Mouse (Mus musculus) hindbrain, embryonic 11.5 days (tissue): ENCODE results near the gene Gxylt2. TPM values are rescaled to one million over a fixed set of nuclear protein-coding genes. Genes with fewer than 3 reads are reported as not detected.

Experiments
- ATAC-seq: fragments of 200-750 bp; cut with Nextera tagmentation; 2 replicates; pipeline ENCODE4 v1.8.0; 2017; ENCODE audit warnings: mild to moderate bottlenecking, moderate TSS enrichment, moderate library complexity; ENCODE audit not compliant: low FRiP score
- DNase-seq: peaks from one replicate; pipeline ENCODE4 v3.0.0-alpha.2; 2015; ENCODE audit warnings: low spot score
- H3K27ac ChIP-seq: fragments of 300-500 bp; sonication (generic); 2 replicates; pipeline ENCODE4 v1.5.1; 2014; ENCODE audit warnings: mild to moderate bottlenecking, low read depth, low read length
- H3K27me3 ChIP-seq: fragments of 300-500 bp; sonication (generic); 2 replicates; pipeline ENCODE4 v1.6.1; 2014; ENCODE audit warnings: mild to moderate bottlenecking, low read length, moderate library complexity, mixed read lengths; ENCODE audit not compliant: control insufficient read depth, insufficient read depth
- H3K36me3 ChIP-seq: fragments of 300-500 bp; sonication (generic); 2 replicates; pipeline ENCODE4 v1.6.1; 2014; ENCODE audit warnings: mild to moderate bottlenecking, low read length, moderate library complexity, mixed read lengths; ENCODE audit not compliant: control insufficient read depth, insufficient read depth
- H3K4me1 ChIP-seq: fragments of 300-500 bp; sonication (generic); replicated peaks from 2 replicates; pipeline ENCODE4 v1.6.1; 2014; ENCODE audit warnings: low read length, mixed read lengths; ENCODE audit not compliant: control insufficient read depth, insufficient read depth
- H3K4me2 ChIP-seq: fragments of 300-500 bp; sonication (generic); replicated peaks from 2 replicates; pipeline ENCODE4 v1.6.1; 2014; ENCODE audit warnings: mild to moderate bottlenecking, low read depth, low read length
- H3K4me3 ChIP-seq: fragments of 300-500 bp; sonication (generic); 2 replicates; pipeline ENCODE4 v1.5.1; 2014; ENCODE audit warnings: low read depth, low read length
- H3K9ac ChIP-seq: fragments of 300-500 bp; sonication (generic); 2 replicates; pipeline ENCODE4 v1.6.1; 2014; ENCODE audit warnings: low read depth, low read length
- H3K9me3 ChIP-seq: fragments of 300-500 bp; sonication (generic); 2 replicates; pipeline ENCODE4 v1.6.1; 2016; ENCODE audit warnings: low read length; ENCODE audit not compliant: control insufficient read depth
- WGBS: fragments of 180-500 bp; shearing (Covaris S2); extraction: QIAGEN DNeasy Blood & Tissue Kit; methylation state at CpG from one replicate; pipeline ENCODE4 v1.1.7; 2014; 5-methylcytosine and 5-hydroxymethylcytosine counted together
- polyA plus RNA-seq: library from polyadenylated mRNA; unstranded; fragments of >200 nt; fragmentation: Nextera tagmentation; extraction: Ambion mirVana; gene quantifications from 2 replicates; pipeline ENCODE4 v1.2.1, GENCODE M21; 2014

Gxylt2 gene
- polyA plus RNA-seq, 1 experiment from 2014 or later, result 7.2 TPM

DNA sequence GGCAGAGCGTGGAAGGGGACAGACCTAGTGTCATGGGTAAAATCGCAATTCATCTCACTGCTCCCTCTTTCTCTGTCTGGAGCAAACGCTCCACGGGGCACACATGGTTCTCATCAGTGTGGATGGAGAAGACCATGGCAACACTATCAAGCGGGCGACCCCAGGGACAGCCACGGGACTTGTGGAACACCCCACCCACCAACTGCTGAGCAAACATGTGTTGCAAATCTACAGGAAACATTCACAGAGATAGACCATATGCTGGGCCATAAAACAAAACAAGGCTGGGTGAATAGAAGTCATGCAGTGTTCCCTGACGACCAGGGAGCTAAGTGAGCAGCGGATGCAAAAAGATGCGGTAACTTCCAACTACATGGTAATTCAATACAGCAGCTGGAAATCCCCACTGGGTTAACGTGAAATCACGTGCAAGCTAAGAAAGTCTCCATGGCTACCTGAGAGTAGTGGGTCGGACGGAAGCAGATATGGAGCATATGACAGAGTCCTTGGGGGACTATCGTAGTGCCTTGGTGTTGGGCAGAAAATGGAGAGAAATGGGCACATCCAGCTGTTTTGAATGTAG, 71.5 kb downstream of the Gxylt2 start:
- Histone ChIP-seq H3K27me3 (no peaks in the 10 kb centered on the region), H3K4me2 (no peak overlapping the region), H3K4me3 (no peak overlapping the region), H3K36me3 (no peaks in the 10 kb centered on the region), H3K4me1 (no peaks in the 10 kb centered on the region), H3K27ac (no peak overlapping the region), H3K9me3 (no peaks in the 10 kb centered on the region), H3K9ac (no peak overlapping the region)
- ATAC-seq (no peak), DNase-seq (no peak)
- 70% methylated on average over 15 of the region's 15 CpGs for WGBS

DNA sequence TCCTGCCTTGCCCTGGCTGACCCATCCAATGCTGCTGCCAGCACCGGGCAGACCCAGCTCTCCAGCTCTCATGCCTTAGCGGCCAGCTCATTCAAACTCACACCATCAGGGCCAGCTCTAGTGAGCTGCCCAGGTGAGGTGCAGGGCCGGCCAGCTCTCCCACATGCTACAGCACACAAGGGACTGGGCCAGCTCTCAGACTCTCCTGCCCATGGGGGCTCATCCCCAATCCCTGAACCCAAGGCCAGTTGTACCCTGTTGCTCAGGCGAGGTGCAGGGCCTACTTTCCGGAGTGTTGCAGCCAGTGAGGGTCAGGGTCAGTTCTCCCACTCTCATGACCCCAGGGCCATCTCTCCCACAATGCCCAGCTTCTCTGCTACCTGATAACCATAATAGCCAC, 74.1 kb downstream of the Gxylt2 start:
- H3K27ac ChIP-seq, result no peak overlapping the region
- no peaks in the 10 kb centered on the region for H3K27me3 ChIP-seq
- ATAC-seq (no peak), DNase-seq (no peak)
- H3K4me2 ChIP-seq, result no peak overlapping the region
- H3K9me3 ChIP-seq, result no peaks in the 10 kb centered on the region
- no peak overlapping the region for H3K4me3 ChIP-seq
- H3K36me3 ChIP-seq, result no peaks in the 10 kb centered on the region
- 87% methylated on average over 5 of the region's 5 CpGs for WGBS
- no peaks in the 10 kb centered on the region for H3K4me1 ChIP-seq
- H3K9ac ChIP-seq, result no peak overlapping the region

DNA sequence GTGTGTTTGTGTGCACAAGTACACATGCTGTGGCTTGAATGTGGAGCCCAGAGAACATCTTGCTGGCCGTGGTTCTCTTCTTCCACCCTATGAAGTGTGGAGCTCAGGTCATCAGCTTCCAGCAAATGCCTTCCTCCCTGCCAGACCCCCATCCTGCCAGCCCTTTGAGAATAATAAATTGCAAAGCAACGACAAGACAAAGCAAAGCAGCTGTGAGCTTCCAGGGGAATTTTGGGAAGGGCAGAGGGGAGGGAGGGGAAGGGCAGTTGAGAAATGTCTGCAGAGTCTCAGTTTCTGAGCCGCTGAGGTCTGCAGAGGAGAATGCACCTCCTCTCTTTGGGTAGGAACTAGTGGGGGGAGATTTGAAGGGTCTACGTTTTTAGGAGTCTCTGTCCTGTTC, 75.9 kb downstream of the Gxylt2 start:
- Histone ChIP-seq H3K4me2 (no peak overlapping the region), H3K27me3 (no peaks in the 10 kb centered on the region), H3K9ac (no peak overlapping the region), H3K4me3 (no peak overlapping the region), H3K4me1 (no peaks in the 10 kb centered on the region), H3K9me3 (no peaks in the 10 kb centered on the region), H3K36me3 (no peaks in the 10 kb centered on the region), H3K27ac (no peak overlapping the region)
- 24% methylated on average over 4 of the region's 4 CpGs for WGBS
- ATAC-seq (no peak), DNase-seq (peak; percentile 21)

DNA sequence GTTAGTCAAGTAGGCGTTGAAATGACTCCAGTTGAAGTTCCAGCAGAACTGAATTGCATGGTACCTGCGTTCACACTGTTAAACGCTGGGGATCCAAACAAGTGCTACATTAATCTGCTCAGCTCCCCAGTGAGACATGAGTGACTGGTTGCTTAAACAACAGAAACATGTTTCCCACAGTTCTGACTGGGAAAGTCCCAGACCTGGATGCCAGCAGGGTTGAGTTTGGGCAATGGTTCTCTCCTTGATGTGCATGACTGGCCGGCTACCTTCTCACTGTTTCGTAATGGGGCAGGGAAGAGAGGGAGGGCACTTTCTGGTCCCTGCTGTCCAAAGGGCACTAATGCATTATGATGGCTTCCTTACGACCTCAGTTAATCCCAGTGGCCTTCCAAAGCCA, 77.1 kb downstream of the Gxylt2 start:
- Histone ChIP-seq H3K4me2 (no peak overlapping the region), H3K4me1 (no peaks in the 10 kb centered on the region), H3K36me3 (no peaks in the 10 kb centered on the region), H3K9ac (no peak overlapping the region), H3K27ac (no peak overlapping the region), H3K27me3 (no peaks in the 10 kb centered on the region), H3K9me3 (no peaks in the 10 kb centered on the region), H3K4me3 (no peak overlapping the region)
- no peak for ATAC-seq
- DNase-seq, result no peak
- WGBS, result 87% methylated on average over 6 of the region's 6 CpGs

DNA sequence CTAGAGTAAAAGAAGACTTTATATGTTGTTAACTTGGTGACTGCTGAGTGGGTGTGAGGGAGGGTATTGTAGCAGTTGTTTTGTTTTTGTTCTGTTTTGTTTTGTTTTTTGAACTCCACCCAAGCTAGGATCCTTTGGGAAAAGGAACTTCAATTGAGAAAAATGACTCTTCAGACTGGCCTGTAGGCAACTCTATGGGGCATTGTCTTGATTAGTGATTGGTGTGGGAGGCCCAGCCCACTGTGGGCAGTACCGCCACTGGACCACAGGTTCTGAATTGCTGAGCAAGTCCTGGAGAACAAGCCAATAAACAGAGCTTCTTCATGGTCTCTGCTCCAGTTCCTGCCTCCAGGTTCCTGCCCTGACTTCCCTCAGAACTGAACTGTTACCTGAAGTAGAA, 83.2 kb downstream of the Gxylt2 start:
- ATAC-seq, result no peak
- H3K27ac ChIP-seq, result no peak overlapping the region
- H3K4me3 ChIP-seq, result no peak overlapping the region
- H3K9ac ChIP-seq, result no peak overlapping the region
- H3K27me3 ChIP-seq, result no peaks in the 10 kb centered on the region
- H3K9me3 ChIP-seq, result no peaks in the 10 kb centered on the region
- WGBS, result 63% methylated on average over 1 of the region's 1 CpGs
- H3K4me1 ChIP-seq, result no peaks in the 10 kb centered on the region
- no peak for DNase-seq
- H3K4me2 ChIP-seq, result no peak overlapping the region
- no peaks in the 10 kb centered on the region for H3K36me3 ChIP-seq

DNA sequence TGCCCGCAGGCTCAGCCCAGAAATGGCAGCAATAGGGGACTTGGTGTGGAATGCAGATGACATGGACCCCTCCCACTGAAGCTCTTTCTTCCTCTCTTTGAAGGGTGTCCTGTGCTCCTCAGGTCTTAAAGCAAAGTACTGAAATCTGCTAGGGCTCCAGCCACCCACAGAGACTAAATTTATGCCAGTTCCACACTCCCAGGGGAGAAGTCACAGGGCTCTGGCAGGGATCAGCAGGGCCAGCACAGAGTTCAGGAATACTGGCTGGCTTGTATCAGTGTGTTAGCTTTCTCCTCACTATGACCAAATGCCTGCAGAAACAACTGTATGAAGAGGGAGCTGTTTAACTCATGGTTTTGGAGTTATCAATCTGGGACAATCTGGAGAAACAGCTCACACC, 84.6 kb downstream of the Gxylt2 start:
- no peaks in the 10 kb centered on the region for H3K4me1 ChIP-seq
- no peak overlapping the region for H3K4me3 ChIP-seq
- DNase-seq (no peak), ATAC-seq (no peak)
- no peak overlapping the region for H3K9ac ChIP-seq
- H3K27me3 ChIP-seq, result no peaks in the 10 kb centered on the region
- H3K4me2 ChIP-seq, result no peak overlapping the region
- H3K9me3 ChIP-seq, result no peaks in the 10 kb centered on the region
- WGBS, result 92% methylated on average over 1 of the region's 1 CpGs
- H3K27ac ChIP-seq, result no peak overlapping the region
- no peaks in the 10 kb centered on the region for H3K36me3 ChIP-seq

DNA sequence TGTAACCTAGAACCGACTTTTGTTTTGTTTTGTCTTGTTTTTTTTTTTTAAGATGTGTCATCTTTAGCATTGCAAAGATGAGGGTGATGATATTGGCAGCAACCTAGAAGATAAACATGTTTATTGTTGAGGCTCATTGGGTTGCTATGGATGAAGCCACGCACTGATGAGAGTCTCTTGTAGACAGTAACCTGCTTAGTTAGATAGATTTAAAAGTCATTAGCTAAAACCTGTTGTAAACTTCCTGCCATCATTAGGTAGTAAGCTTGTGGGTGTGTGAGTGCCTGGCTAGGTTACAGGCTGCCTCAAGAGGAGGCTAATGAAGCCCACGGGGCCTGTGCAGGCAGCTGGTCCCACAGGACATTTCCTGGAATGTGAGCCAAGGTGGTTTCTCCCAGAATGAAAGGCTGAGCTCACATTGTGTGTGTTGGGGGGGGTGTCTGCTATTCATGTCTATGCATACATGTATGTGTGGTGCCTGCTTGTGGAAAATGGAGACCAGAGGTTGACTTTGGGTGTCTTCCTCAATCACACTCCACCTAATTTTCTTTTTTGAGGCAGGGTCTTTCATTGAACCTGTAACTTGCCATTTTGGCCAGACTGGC, 87.6 kb downstream of the Gxylt2 start:
- no peaks in the 10 kb centered on the region for H3K9me3 ChIP-seq
- H3K9ac ChIP-seq, result no peak overlapping the region
- H3K36me3 ChIP-seq, result no peaks in the 10 kb centered on the region
- no peak overlapping the region for H3K4me3 ChIP-seq
- WGBS, result 86% methylated on average over 3 of the region's 3 CpGs
- no peak for ATAC-seq
- no peaks in the 10 kb centered on the region for H3K4me1 ChIP-seq
- no peak overlapping the region for H3K27ac ChIP-seq
- no peak overlapping the region for H3K4me2 ChIP-seq
- no peak for DNase-seq
- H3K27me3 ChIP-seq, result no peaks in the 10 kb centered on the region

DNA sequence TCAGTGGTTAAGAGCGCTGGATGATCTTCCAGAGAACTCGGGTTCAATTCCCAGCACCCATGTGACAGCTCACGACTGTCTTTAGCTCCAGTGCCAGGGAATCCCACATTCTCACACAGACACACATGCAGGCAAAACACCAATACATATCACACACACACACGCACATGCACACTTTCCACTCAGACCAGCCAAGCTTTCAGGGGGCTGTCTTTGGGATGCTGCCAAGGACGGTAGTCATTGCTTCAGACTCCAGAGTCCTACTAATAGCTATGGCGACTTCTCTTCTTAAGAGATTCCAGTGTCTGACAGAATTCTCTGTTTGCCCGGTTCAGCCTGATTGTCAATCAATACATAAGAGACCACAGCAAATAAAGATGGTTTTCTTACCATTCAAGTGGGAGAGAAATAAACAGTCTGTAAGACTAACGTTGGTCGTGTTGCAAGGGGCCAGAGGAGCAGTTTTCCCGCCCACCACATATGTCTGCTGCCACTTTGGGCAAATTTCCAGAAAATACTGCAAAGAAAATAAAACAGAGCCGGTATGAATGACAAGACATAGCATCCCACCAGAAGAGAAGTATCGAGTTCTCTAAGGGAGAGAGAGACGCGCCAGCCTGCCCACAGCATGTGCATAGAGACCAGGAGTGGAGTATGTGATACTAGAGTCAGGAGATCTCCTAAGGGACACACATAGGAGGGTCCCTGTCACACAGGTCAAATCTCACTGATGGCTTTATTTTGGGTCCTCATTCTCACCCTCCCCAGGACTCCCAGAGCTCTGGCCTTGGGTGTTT, 88.6 kb downstream of the Gxylt2 start:
- Histone ChIP-seq H3K9me3 (no peaks in the 10 kb centered on the region), H3K4me3 (no peak overlapping the region), H3K4me1 (no peaks in the 10 kb centered on the region), H3K36me3 (no peaks in the 10 kb centered on the region), H3K27ac (no peak overlapping the region), H3K4me2 (no peak overlapping the region), H3K27me3 (no peaks in the 10 kb centered on the region), H3K9ac (no peak overlapping the region)
- WGBS, result 79% methylated on average over 14 of the region's 14 CpGs
- ATAC-seq, result no peak
- no peak for DNase-seq

DNA sequence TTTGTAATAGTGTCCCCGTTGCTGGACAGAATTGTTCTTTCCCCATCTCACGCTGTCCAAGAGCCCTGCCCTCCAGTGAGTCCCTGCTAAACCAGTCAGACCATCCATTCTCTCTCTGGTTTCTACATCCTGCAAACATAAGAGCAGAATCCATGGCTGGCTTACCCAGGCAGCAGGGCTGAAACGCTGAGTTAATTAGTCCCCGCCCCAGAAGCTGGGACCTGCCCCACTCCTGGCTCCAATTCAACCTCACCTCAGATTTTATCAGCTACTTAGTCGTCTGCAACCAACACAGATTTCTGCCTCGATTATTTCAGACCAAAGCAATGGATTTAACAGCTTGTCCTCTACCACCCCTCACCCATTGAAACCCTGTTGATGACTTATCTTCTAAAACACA, 91.3 kb downstream of the Gxylt2 start:
- 63% methylated on average over 6 of the region's 6 CpGs for WGBS
- ATAC-seq (no peak), DNase-seq (no peak)
- Histone ChIP-seq H3K9me3 (no peaks in the 10 kb centered on the region), H3K27ac (no peak overlapping the region), H3K4me1 (no peaks in the 10 kb centered on the region), H3K4me3 (no peak overlapping the region), H3K4me2 (no peak overlapping the region), H3K9ac (no peak overlapping the region), H3K36me3 (no peaks in the 10 kb centered on the region), H3K27me3 (no peaks in the 10 kb centered on the region)
